Mouse (Mus musculus) retina, adult 2 months (tissue): ENCODE measurements around the gene Naip6.
"Not testable (repeated sequence)": the region's sequence is repeated elsewhere in the genome, so short reads cannot be mapped to it uniquely, and the experiment has no call there.

ENCODE experiments used
- DNase-seq: peaks from one replicate; pipeline ENCODE4 v3.0.0-alpha.2; 2012; ENCODE audit warnings: low read depth, low spot score

Naip6 gene

GRCm38 (mm10) chr13:100317256-100317893 is at the start of gene Naip6:
Gene Naip6 (minus strand): TSS chr13:100317674.
- DNase-seq: not testable (repeated sequence)

GRCm38 (mm10) chr13:100352315-100352714 is 34.8 kb upstream of the Naip6 start:
- DNase-seq: not testable (repeated sequence)

GRCm38 (mm10) chr13:100349510-100350173 is 32.2 kb upstream of the Naip6 start:
- DNase-seq: not testable (repeated sequence)

- DNase-seq: no peak
Measured at GRCm38 (mm10) chr13:100341822-100342221, 24.3 kb upstream of the Naip6 start.

GRCm38 (mm10) chr13:100331728-100332127 is 14.3 kb upstream of the Naip6 start:
- not testable (repeated sequence) for DNase-seq

- DNase-seq: not testable (repeated sequence)
Measured at GRCm38 (mm10) chr13:100328899-100329298, 11.4 kb upstream of the Naip6 start.

- DNase-seq: not testable (repeated sequence)
Measured at GRCm38 (mm10) chr13:100328029-100328428, 10.6 kb upstream of the Naip6 start.

GRCm38 (mm10) chr13:100322266-100322837 is 4.9 kb upstream of the Naip6 start:
- not testable (repeated sequence) for DNase-seq

GRCm38 (mm10) chr13:100284611-100285010 is 32.9 kb downstream of the Naip6 start:
- DNase-seq: no peak

GRCm38 (mm10) chr13:100271474-100272132 is 45.9 kb downstream of the Naip6 start:
- DNase-seq: not testable (repeated sequence)

- not testable (repeated sequence) for DNase-seq
Measured at GRCm38 (mm10) chr13:100256996-100257395, 60.5 kb downstream of the Naip6 start.

- DNase-seq: not testable (repeated sequence)
Measured at GRCm38 (mm10) chr13:100255925-100256324, 61.5 kb downstream of the Naip6 start.

GRCm38 (mm10) chr13:100251897-100252296 is 65.6 kb downstream of the Naip6 start:
- not testable (repeated sequence) for DNase-seq

GRCm38 (mm10) chr13:100246896-100247519 is 70.5 kb downstream of the Naip6 start:
- DNase-seq: not testable (repeated sequence)

- not testable (repeated sequence) for DNase-seq
Measured at GRCm38 (mm10) chr13:100246223-100246622, 71.3 kb downstream of the Naip6 start, which contains the start of gene Naip5. Gene Naip5 (minus strand): TSS chr13:100246323.

- no peak for DNase-seq
Measured at GRCm38 (mm10) chr13:100243702-100244101, 73.8 kb downstream of the Naip6 start.
